Mouse (Mus musculus) testis, adult 2 months (tissue): ENCODE results near the gene Umad1.

Experiments
- CTCF ChIP-seq: fragments of 200-500 bp; IDR thresholded peaks from 2 replicates; pipeline ENCODE4 v1.5.1; 2012; ENCODE audit warnings: low read depth, mild to moderate bottlenecking, inconsistent platforms, low read length, moderate library complexity; ENCODE audit not compliant: control insufficient read depth, insufficient read depth, insufficient replicate concordance
- POLR2A ChIP-seq: fragments of 200-500 bp; IDR thresholded peaks from 2 replicates; pipeline ENCODE4 v1.6.1; 2012; ENCODE audit warnings: low read depth, mild to moderate bottlenecking, inconsistent platforms, low read length, moderate library complexity; ENCODE audit not compliant: control insufficient read depth

DNA sequence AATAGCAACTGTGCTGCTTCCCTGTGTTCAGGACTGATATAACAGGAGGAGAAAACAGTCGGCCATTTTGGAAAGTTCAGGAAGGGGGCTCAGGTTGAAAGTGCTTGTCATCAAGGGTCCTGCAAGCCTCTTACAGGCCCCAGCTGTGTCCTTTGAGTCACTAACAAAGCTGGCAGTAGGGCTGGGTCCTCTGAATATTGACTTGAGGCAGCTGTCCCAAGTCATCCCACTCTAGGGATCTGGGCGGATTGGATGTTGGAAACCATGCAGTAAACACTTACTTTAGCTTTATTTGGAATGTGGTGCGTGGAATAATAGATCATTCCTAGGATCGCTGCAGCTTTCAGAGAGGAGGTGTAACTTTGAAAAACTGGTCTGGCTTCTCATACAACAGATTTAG lies 215.7 kb downstream of the Umad1 start:
- TF ChIP-seq CTCF (no peak), POLR2A (no peak)
